Mouse (Mus musculus): ENCODE measurements around the gene Frrs1l. TPM values are rescaled to one million over a fixed set of nuclear protein-coding genes. Genes with fewer than 3 reads are reported as not detected.
A peak's percentile ranks its signal among the peaks of the same experiment; 100 is the strongest.

The Frrs1l gene
- total RNA-seq, 2 experiments from 2014 or later = 222 to 227 TPM

- TF ChIP-seq CTCF (conservative IDR thresholded peaks at IDR 0.05) = no peak
- Histone ChIP-seq H3K27ac (no peak overlapping the region), H3K4me3 (no peak overlapping the region)
- DNase-seq (ENCODE audit: low spot score in 2 of 2) = no peak
Measured at GRCm38 (mm10) chr4:56953235-56953634, 37.0 kb downstream of the Frrs1l start.

DNA sequence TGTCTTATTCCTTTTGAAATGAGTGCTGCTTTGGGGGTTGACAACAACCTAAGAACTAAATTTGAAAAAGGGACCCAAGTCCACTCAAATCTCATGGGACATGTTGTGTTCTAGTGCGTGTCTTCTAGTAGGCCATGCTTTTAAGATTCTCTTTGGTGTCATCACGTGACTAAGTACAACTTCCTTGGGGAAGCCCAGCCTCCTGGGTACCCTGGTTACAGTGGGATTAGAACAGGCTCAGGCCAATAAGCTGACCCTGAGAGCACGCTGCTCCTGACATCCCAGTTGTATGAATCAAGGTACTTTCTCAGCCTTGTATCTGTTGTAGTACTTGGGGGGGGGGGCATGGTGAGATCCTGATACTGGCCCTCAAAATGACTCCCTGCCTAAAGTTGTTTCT is 38.5 kb downstream of the Frrs1l start:
- H3K27ac ChIP-seq = no peak overlapping the region
- TF ChIP-seq CTCF (conservative IDR thresholded peaks at IDR 0.05) = no peak
- no peak for DNase-seq (ENCODE audit: low spot score in 2 of 2)
- no peak overlapping the region for H3K4me3 ChIP-seq

GRCm38 (mm10) chr4:56949494-56949893 is 40.7 kb downstream of the Frrs1l start:
- Histone ChIP-seq H3K4me3 (no peak overlapping the region), H3K27ac (no peak overlapping the region)
- DNase-seq (ENCODE audit: low spot score in 2 of 2) = no peak
- no peak for TF ChIP-seq CTCF (conservative IDR thresholded peaks at IDR 0.05)

DNA sequence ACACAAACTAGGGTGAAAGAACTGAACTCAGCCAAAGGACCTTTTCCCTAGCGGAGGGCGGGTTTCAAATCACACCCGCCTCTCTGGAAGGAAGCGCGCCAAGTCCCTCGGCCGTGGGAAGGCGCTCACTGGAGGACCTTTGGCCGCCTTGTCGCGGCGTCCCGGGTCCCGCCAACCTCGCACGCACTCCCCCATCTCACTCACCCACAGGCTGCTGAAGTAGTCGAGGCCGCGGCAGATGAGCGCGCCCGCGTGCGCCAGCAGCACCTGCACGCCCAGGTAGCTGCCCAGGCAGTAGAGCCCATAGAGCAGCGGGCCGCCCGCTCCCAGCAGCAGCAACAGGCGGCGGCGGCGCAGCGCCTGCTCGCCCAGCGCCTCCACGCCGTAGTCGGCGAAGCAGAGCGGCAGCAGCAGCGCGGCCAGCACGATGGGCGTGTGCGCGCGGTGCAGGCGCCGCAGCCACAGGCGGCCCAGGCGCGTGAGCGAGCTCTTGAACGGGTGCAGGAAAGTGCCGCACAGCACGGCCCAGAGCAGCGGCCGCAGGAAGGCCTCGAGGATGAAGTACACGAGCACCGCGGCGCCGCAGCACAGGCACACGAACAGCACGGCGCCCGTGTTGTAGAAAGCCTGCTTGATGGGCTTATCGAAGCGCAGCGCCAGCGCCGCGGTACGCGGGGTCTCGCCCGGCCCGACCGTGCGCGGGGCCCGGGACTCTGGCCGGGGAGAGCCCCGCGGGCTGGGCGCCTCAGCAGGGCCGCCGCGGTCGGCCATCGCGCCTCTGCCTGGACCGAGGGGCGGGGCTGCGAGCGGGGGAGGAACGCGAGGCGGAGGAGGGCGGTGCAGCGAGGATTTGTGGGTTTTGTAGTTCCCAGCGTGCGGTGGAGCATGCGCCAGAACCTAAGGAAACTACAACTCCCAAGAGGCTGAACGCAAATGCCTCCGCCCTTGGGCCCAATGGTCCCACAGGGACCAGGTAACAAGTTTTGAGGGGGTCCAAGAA is 43.2 kb downstream of the Frrs1l start, which contains the start of gene Tmem245:
TSS of gene Tmem245 (minus strand) at position 797 of the 1,000 bp plus-strand sequence.
- DNase-seq (ENCODE audit: low spot score in 2 of 2) = peak; percentile 92 to 96
- peak within 1 kb of the TSS; percentile 97 for H3K4me3 ChIP-seq
- H3K27ac ChIP-seq = peak within 1 kb of the TSS; percentile 93
- 0 out of 2 replicates have a peak, but pooled peaks have one; percentile 2 for TF ChIP-seq CTCF (conservative IDR thresholded peaks at IDR 0.05)

GRCm38 (mm10) chr4:56946180-56946579 is 44.0 kb downstream of the Frrs1l start:
- Histone ChIP-seq H3K27ac (peak overlapping the region; percentile 93; the same call in 1 of the 2 replicates), H3K4me3 (peak overlapping the region; percentile 97)
- TF ChIP-seq CTCF (conservative IDR thresholded peaks at IDR 0.05) = no peak
- no peak for DNase-seq (ENCODE audit: low spot score in 2 of 2)

DNA sequence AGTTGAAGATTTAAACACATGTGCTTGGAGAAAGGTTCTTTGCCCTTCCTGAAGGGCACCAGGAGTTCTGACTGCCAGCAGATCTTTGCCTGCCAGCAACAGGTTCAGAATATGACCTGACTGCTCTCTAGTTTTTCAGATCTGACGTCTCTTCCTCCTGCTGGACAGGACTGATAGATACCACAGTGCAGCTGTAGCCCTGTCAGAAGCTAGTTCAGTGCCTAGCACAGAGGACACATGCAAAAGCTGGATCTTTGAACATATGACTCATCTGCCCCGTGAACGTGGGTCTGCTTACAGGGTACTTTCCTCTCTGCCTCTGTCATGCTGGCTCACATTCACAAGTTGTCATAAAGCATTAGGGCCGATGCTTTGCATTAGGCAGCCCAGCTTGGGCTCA is 45.9 kb downstream of the Frrs1l start:
- no peak for DNase-seq (ENCODE audit: low spot score in 2 of 2)
- H3K4me3 ChIP-seq = no peak overlapping the region
- 0 out of 2 replicates have a peak overlapping the region, but pooled peaks have one; percentile 33 for H3K27ac ChIP-seq
- TF ChIP-seq CTCF (conservative IDR thresholded peaks at IDR 0.05) = no peak

DNA sequence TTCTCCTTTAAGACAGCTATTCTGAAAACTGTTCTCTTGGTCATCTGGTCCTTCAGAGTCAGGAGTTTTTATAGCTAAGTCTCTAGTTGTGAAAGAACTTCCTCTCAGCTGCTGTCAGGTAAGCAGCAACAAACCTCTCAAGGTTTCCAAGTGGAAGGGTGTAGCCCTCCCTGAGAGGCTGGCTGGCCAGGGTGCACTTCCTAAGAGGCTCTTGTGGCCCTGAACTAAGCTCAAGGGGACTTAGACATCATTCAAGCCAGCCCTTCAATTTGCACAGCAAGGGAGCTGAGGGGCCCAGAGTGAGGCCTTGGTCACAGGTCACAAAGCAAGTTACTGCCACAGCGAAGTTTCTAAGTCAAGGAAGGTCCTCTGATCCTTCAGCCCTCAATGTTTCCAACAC is 46.9 kb downstream of the Frrs1l start:
- TF ChIP-seq CTCF (conservative IDR thresholded peaks at IDR 0.05) = no peak
- Histone ChIP-seq H3K4me3 (no peak overlapping the region), H3K27ac (no peak overlapping the region)
- no peak for DNase-seq (ENCODE audit: low spot score in 2 of 2)

- no peak overlapping the region for H3K4me3 ChIP-seq
- H3K27ac ChIP-seq = no peak overlapping the region
- DNase-seq (ENCODE audit: low spot score in 2 of 2) = no peak
- TF ChIP-seq CTCF (conservative IDR thresholded peaks at IDR 0.05) = no peak
Measured at GRCm38 (mm10) chr4:56942567-56942966, 47.6 kb downstream of the Frrs1l start.

- no peak for DNase-seq (ENCODE audit: low spot score in 2 of 2)
- Histone ChIP-seq H3K4me3 (no peak overlapping the region), H3K27ac (no peak overlapping the region)
- no peak for TF ChIP-seq CTCF (conservative IDR thresholded peaks at IDR 0.05)
Measured at GRCm38 (mm10) chr4:56941481-56941880, 48.7 kb downstream of the Frrs1l start.

DNA sequence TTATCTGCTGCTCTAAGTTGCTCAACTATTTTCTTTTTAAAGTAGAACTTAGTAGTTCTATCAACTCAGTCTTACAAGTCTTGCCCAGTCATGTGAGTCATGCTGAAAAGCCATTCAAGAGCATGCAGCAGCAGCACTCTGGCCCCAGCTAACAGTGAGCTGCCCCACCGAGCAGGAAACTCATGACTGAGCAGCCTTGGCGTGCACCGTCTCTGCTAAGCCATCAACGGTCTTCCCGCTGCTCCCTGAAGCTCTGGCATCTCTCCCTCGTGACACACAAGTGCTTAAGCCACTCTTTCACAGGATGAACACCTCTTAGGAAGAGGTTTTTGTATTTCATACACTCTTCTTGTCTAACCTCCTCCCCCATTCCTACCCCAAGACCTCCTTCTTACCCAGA is 53.1 kb downstream of the Frrs1l start:
- no peak for TF ChIP-seq CTCF (conservative IDR thresholded peaks at IDR 0.05)

DNA sequence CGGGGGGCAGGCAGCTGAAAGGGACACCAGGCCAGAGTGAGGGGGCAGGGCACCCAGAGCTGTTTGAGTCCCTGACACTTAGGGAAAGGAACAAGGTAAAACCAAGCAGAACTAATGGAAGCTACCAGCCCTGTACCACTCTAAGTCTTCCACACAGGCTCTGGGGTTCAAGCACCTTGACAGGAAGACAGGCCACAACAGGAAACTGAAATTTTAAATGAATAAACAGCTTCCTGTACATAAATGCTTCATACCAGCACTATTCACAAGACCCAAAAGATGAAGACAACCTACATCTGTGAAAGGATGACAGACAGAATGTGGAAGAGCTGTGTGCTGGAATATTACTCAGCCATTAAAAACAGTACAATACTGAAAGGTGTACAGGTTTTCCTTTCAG is 54.9 kb downstream of the Frrs1l start:
- DNase-seq (ENCODE audit: low spot score in 2 of 2) = no peak
- no peak overlapping the region for H3K4me3 ChIP-seq
- TF ChIP-seq CTCF (conservative IDR thresholded peaks at IDR 0.05) = no peak
- H3K27ac ChIP-seq = no peak overlapping the region

More for the DNA sequence above, 53.1 kb downstream of the Frrs1l start:
- DNase-seq (ENCODE audit: low spot score in 2 of 2) = no peak
- Histone ChIP-seq H3K4me3 (no peak overlapping the region), H3K27ac (no peak overlapping the region)

DNA sequence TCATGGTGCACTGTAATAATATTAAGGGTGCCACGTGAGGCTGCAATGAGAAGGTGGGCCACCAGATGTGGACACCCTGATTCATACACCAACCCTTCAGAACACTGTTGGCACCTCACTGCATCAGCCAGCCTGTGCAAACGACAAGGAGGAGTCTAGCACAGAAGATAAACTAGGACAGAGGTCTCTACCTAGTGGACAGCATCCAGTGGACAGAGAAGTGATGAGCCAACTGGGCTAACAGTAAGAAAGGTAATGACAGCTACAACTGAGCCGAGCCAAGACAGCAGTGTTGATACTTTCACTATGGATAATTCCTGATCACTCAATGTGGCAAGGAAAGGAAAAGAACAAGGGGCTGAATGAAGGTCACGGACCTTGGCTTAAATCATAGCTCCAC is 57.0 kb downstream of the Frrs1l start:
- DNase-seq (ENCODE audit: low spot score in 2 of 2) = no peak
- H3K27ac ChIP-seq = no peak overlapping the region
- H3K4me3 ChIP-seq = no peak overlapping the region
- no peak for TF ChIP-seq CTCF (conservative IDR thresholded peaks at IDR 0.05)

GRCm38 (mm10) chr4:56932096-56932495 is 58.1 kb downstream of the Frrs1l start:
- Histone ChIP-seq H3K4me3 (no peak overlapping the region), H3K27ac (no peak overlapping the region; the same call in 1 of the 2 replicates)
- no peak for TF ChIP-seq CTCF (conservative IDR thresholded peaks at IDR 0.05)
- no peak for DNase-seq (ENCODE audit: low spot score in 2 of 2)

DNA sequence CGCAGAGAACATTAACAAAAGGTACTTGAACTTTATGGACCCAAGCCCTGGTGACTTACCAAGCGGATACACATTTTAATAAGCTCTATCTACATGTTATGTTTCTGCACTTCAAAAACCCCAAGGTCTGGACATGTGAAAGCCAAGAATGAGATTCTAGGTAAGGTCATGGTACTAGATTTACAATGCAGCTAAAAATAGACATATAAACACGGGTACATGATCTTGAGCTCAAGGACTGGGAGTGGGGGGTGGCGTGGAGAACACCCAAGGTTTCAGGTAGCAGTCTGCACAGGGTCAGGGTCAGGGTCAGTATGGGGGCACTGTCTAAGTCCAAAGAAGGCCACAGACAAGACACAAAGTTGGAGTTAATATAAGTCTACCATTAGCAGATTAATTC is 59.9 kb downstream of the Frrs1l start:
- Histone ChIP-seq H3K27ac (no peak overlapping the region), H3K4me3 (no peak overlapping the region)
- DNase-seq (ENCODE audit: low spot score in 2 of 2) = no peak
- TF ChIP-seq CTCF (conservative IDR thresholded peaks at IDR 0.05) = no peak

All from layer of hippocampus, adult 2 months (tissue).